Mouse (Mus musculus) forebrain, embryonic 15.5 days (tissue): Measurements from ENCODE around the gene Glt6d1. TPM values are rescaled to one million over a fixed set of nuclear protein-coding genes. Genes with fewer than 3 reads are reported as not detected.

Experiments used
- polyA plus RNA-seq: library from polyadenylated mRNA; unstranded; fragments of >200 nt; fragmentation: Nextera tagmentation; extraction: Ambion mirVana; gene quantifications from 2 replicates; pipeline ENCODE4 v1.2.1, GENCODE M21; 2015

Gene Glt6d1
- polyA plus RNA-seq, 1 experiment from 2014 or later, result not detected

Other genes with a start within 250 kb of the Glt6d1 start
- gene Mamdc4, start 241.0 kb downstream of the Glt6d1 start, polyA plus RNA-seq, result 4.2 and 5.3 TPM in 2 replicates
- 151 and 158 TPM in 2 replicates for gene Phpt1, start 240.6 kb downstream of the Glt6d1 start, polyA plus RNA-seq
- gene Ajm1, start 234.1 kb downstream of the Glt6d1 start, polyA plus RNA-seq, result 5.5 and 5.9 TPM in 2 replicates
- gene Rabl6, start 207.3 kb downstream of the Glt6d1 start, polyA plus RNA-seq, result 78.8 and 81.1 TPM in 2 replicates
- 0.14 and 0.20 TPM in 2 replicates for gene Ccdc183, start 198.2 kb downstream of the Glt6d1 start, polyA plus RNA-seq
- 23.8 and 25.0 TPM in 2 replicates for gene Tmem141, start 193.8 kb downstream of the Glt6d1 start, polyA plus RNA-seq
- 2.2 and 2.7 TPM in 2 replicates for gene Fcna, start 187.8 kb downstream of the Glt6d1 start, polyA plus RNA-seq
- not detected in 2 replicates for gene Lcn8, start 162.7 kb downstream of the Glt6d1 start, polyA plus RNA-seq
- gene Lcn5, start 157.9 kb downstream of the Glt6d1 start, polyA plus RNA-seq, result not detected in 2 replicates
- not detected in 2 replicates for gene Lcn6, start 139.1 kb downstream of the Glt6d1 start, polyA plus RNA-seq
- not detected in 2 replicates for gene Lcn10, start 133.1 kb downstream of the Glt6d1 start, polyA plus RNA-seq
- gene Obp2a, start 115.8 kb downstream of the Glt6d1 start, polyA plus RNA-seq, result not detected in 2 replicates
- 115 TPM in 2 replicates for gene Bmyc, start 109.1 kb downstream of the Glt6d1 start, polyA plus RNA-seq
- gene Obp2b, start 78.8 kb downstream of the Glt6d1 start, polyA plus RNA-seq, result not detected in 2 replicates
- gene Lcn3, start 50.3 kb downstream of the Glt6d1 start, polyA plus RNA-seq, result not detected in 2 replicates
- not detected in 2 replicates for gene Lcn11, start 38.8 kb downstream of the Glt6d1 start, polyA plus RNA-seq
- not detected in 2 replicates for gene Gm13539, start 33.6 kb downstream of the Glt6d1 start, polyA plus RNA-seq
- not detected in 2 replicates for gene Lcn9, start 7.3 kb upstream of the Glt6d1 start, polyA plus RNA-seq
- not detected in 2 replicates for gene Sohlh1, start 31.4 kb upstream of the Glt6d1 start, polyA plus RNA-seq
- 6.2 and 7.7 TPM in 2 replicates for gene Kcnt1, start 47.9 kb upstream of the Glt6d1 start, polyA plus RNA-seq
- gene Camsap1, start 167.4 kb upstream of the Glt6d1 start, polyA plus RNA-seq, result 69.5 and 75.9 TPM in 2 replicates
- gene Ubac1, start 205.9 kb upstream of the Glt6d1 start, polyA plus RNA-seq, result 113 and 119 TPM in 2 replicates